Mouse (Mus musculus) liver, adult 2 months (tissue): ENCODE data around the gene Krt73. TPM values are rescaled to one million over a fixed set of nuclear protein-coding genes. Genes with fewer than 3 reads are reported as not detected.
A peak's percentile ranks its signal among the peaks of the same experiment; 100 is the strongest.

ENCODE experiments used
- DNase-seq: peaks from one replicate; pipeline ENCODE4 v3.0.0-alpha.2; 2011; ENCODE audit warnings: low read depth, low spot score; ENCODE audit errors: extremely low read depth
- H3K27ac ChIP-seq: fragments of 200-500 bp; replicated peaks from 2 replicates; pipeline ENCODE4 v1.5.1; 2012; ENCODE audit warnings: low read depth, mild to moderate bottlenecking, control low read depth, inconsistent platforms, low read length; ENCODE audit not compliant: insufficient read depth
- H3K27me3 ChIP-seq: fragments of 200-500 bp; 2 replicates; pipeline ENCODE4 v1.6.1; 2012; ENCODE audit warnings: mild to moderate bottlenecking, moderate library complexity, low read length, inconsistent platforms; ENCODE audit not compliant: control insufficient read depth, insufficient read depth
- H3K36me3 ChIP-seq: fragments of 200-500 bp; 2 replicates; pipeline ENCODE4 v1.6.1; 2012; ENCODE audit warnings: low read length, inconsistent platforms; ENCODE audit not compliant: control insufficient read depth, insufficient read depth
- H3K4me1 ChIP-seq: fragments of 200-500 bp; 2 replicates; pipeline ENCODE4 v1.6.1; 2011; ENCODE audit warnings: low read length; ENCODE audit not compliant: control insufficient read depth, insufficient read depth
- H3K4me3 ChIP-seq: fragments of 200-500 bp; 2 replicates; pipeline ENCODE4 v1.5.1; 2011; ENCODE audit warnings: low read depth, mild to moderate bottlenecking, control low read depth, low read length, moderate library complexity; ENCODE audit not compliant: insufficient read depth
- H3K79me2 ChIP-seq: fragments of 200-500 bp; 2 replicates; pipeline ENCODE4 v1.6.1; 2012; ENCODE audit warnings: inconsistent platforms, mild to moderate bottlenecking, low read length, moderate library complexity; ENCODE audit not compliant: control insufficient read depth, insufficient read depth
- H3K9ac ChIP-seq: fragments of 200-500 bp; 2 replicates; pipeline ENCODE4 v1.6.1; 2012; ENCODE audit warnings: low read depth, mild to moderate bottlenecking, control low read depth, inconsistent platforms, low read length
- CTCF ChIP-seq: fragments of 200-500 bp; IDR thresholded peaks from 2 replicates; pipeline ENCODE4 v1.5.1; 2011; ENCODE audit warnings: low read depth, low read length, control low read depth
- POLR2A ChIP-seq: fragments of 200-500 bp; IDR thresholded peaks from 2 replicates; pipeline ENCODE4 v1.6.1; 2011; ENCODE audit warnings: low read length, control low read depth; ENCODE audit not compliant: insufficient read depth; ENCODE audit errors: extremely low read depth
- WGBS: fragments of 180-500 bp; shearing (Covaris S2); methylation state at CpG from one replicate; pipeline ENCODE4 v1.1.7; 2018; 5-methylcytosine and 5-hydroxymethylcytosine counted together
- polyA plus RNA-seq: library from polyadenylated mRNA; depleted of rRNA; stranded (reverse); fragments of >200 nt; gene quantifications from 2 replicates; pipeline ENCODE4 v1.2.3, GENCODE M21; 2012; rRNA removed
- total RNA-seq: library from RNA; depleted of rRNA; stranded (reverse); fragments of >200 nt; gene quantifications from 2 replicates; pipeline ENCODE4 v1.2.3, GENCODE M21; 2014; rRNA removed

Krt73 gene
- total and polyA plus RNA-seq, 2 experiments, result not detected

- H3K36me3 ChIP-seq, result no peaks in the 10 kb centered on the region
- no peak overlapping the region for H3K27ac ChIP-seq
- no peaks in the 10 kb centered on the region for H3K4me1 ChIP-seq
- peak; percentile 64 for DNase-seq
- 42% methylated on average over 10 of the region's 10 CpGs for WGBS
- H3K27me3 ChIP-seq, result no peaks in the 10 kb centered on the region
- no peak overlapping the region for H3K9ac ChIP-seq
- H3K79me2 ChIP-seq, result no peaks in the 10 kb centered on the region
- H3K4me3 ChIP-seq, result no peak overlapping the region
- TF ChIP-seq CTCF, result no peak
- no peak for TF ChIP-seq POLR2A
These were observed 28.7 kb downstream of the Krt73 start for GRCm38 (mm10) chr15:101773420-101773819.

GRCm38 (mm10) chr15:101772711-101773081, 29.4 kb downstream of the Krt73 start:
- no peaks in the 10 kb centered on the region for H3K27me3 ChIP-seq
- H3K36me3 ChIP-seq, result no peaks in the 10 kb centered on the region
- no peak overlapping the region for H3K9ac ChIP-seq
- no peaks in the 10 kb centered on the region for H3K79me2 ChIP-seq
- H3K4me1 ChIP-seq, result no peaks in the 10 kb centered on the region
- TF ChIP-seq CTCF, result peak; percentile 86
- no peak for TF ChIP-seq POLR2A
- peak; percentile 57 for DNase-seq
- H3K4me3 ChIP-seq, result no peak overlapping the region
- H3K27ac ChIP-seq, result no peak overlapping the region
- 4% methylated on average over 5 of the region's 5 CpGs for WGBS

- Histone ChIP-seq H3K4me1 (no peaks in the 10 kb centered on the region), H3K79me2 (no peaks in the 10 kb centered on the region), H3K9ac (no peak overlapping the region), H3K27me3 (no peaks in the 10 kb centered on the region), H3K36me3 (no peaks in the 10 kb centered on the region), H3K4me3 (no peak overlapping the region), H3K27ac (no peak overlapping the region)
- TF ChIP-seq POLR2A, result no peak
- TF ChIP-seq CTCF, result peak; percentile 30; the same call in 1 of the 2 replicates
- WGBS, result 66% methylated on average over 5 of the region's 5 CpGs
- no peak for DNase-seq
These were observed 30.0 kb downstream of the Krt73 start for GRCm38 (mm10) chr15:101772080-101772710.

GRCm38 (mm10) chr15:101770226-101770625, 31.9 kb downstream of the Krt73 start:
- no peaks in the 10 kb centered on the region for H3K27me3 ChIP-seq
- TF ChIP-seq CTCF (no peak), POLR2A (no peak)
- no peaks in the 10 kb centered on the region for H3K4me1 ChIP-seq
- DNase-seq, result no peak
- no peak overlapping the region for H3K4me3 ChIP-seq
- no peaks in the 10 kb centered on the region for H3K79me2 ChIP-seq
- H3K9ac ChIP-seq, result no peak overlapping the region
- no peaks in the 10 kb centered on the region for H3K36me3 ChIP-seq
- 44% methylated on average over 8 of the region's 8 CpGs for WGBS
- no peak overlapping the region for H3K27ac ChIP-seq

Other genes starting within 250 kb of the Krt73 start
- gene Krt90, start 239.4 kb downstream of the Krt73 start, total RNA-seq, result not detected in 2 replicates
- not detected in 2 replicates for gene Krt90, start 239.4 kb downstream of the Krt73 start, polyA plus RNA-seq
- not detected in 2 replicates for gene Krt75, start 228.4 kb downstream of the Krt73 start, total RNA-seq
- not detected in 2 replicates for gene Krt75, start 228.4 kb downstream of the Krt73 start, polyA plus RNA-seq
- not detected in 2 replicates for gene Gm5414, start 174.2 kb downstream of the Krt73 start, total RNA-seq
- gene Gm5414, start 174.2 kb downstream of the Krt73 start, polyA plus RNA-seq, result not detected in 2 replicates
- not detected in 2 replicates for gene Gm5478, start 155.0 kb downstream of the Krt73 start, total RNA-seq
- not detected in 2 replicates for gene Gm5478, start 155.0 kb downstream of the Krt73 start, polyA plus RNA-seq
- not detected in 2 replicates for gene Krt6b, start 122.1 kb downstream of the Krt73 start, total RNA-seq
- not detected in 2 replicates for gene Krt6b, start 122.1 kb downstream of the Krt73 start, polyA plus RNA-seq
- gene Krt6a, start 108.0 kb downstream of the Krt73 start, total RNA-seq, result not detected in 2 replicates
- gene Krt6a, start 108.0 kb downstream of the Krt73 start, polyA plus RNA-seq, result not detected in 2 replicates
- gene Krt5, start 89.4 kb downstream of the Krt73 start, total RNA-seq, result not detected in 2 replicates
- not detected in 2 replicates for gene Krt5, start 89.4 kb downstream of the Krt73 start, polyA plus RNA-seq
- not detected in 2 replicates for gene Krt71, start 59.2 kb downstream of the Krt73 start, total RNA-seq
- gene Krt71, start 59.2 kb downstream of the Krt73 start, polyA plus RNA-seq, result not detected in 2 replicates
- not detected in 2 replicates for gene Krt72, start 15.9 kb downstream of the Krt73 start, total RNA-seq
- not detected in 2 replicates for gene Krt72, start 15.9 kb downstream of the Krt73 start, polyA plus RNA-seq
- not detected in 2 replicates for gene Krt2, start 15.8 kb upstream of the Krt73 start, total RNA-seq
- not detected in 2 replicates for gene Krt2, start 15.8 kb upstream of the Krt73 start, polyA plus RNA-seq
- gene Krt1, start 48.4 kb upstream of the Krt73 start, total RNA-seq, result not detected in 2 replicates
- not detected in 2 replicates for gene Krt1, start 48.4 kb upstream of the Krt73 start, polyA plus RNA-seq
- gene Krt77, start 67.4 kb upstream of the Krt73 start, total RNA-seq, result not detected in 2 replicates
- not detected in 2 replicates for gene Krt77, start 67.4 kb upstream of the Krt73 start, polyA plus RNA-seq
- gene Krt76, start 90.6 kb upstream of the Krt73 start, total RNA-seq, result not detected in 2 replicates
- gene Krt76, start 90.6 kb upstream of the Krt73 start, polyA plus RNA-seq, result not detected in 2 replicates
- gene Krt4, start 122.4 kb upstream of the Krt73 start, total RNA-seq, result not detected in 2 replicates
- 0.06 TPM in 1 of 2 replicates, not detected in the other for gene Krt4, start 122.4 kb upstream of the Krt73 start, polyA plus RNA-seq
- gene Krt79, start 138.0 kb upstream of the Krt73 start, total RNA-seq, result 0.09 TPM in 1 of 2 replicates, not detected in the other
- 0.04 and 0.10 TPM in 2 replicates for gene Krt79, start 138.0 kb upstream of the Krt73 start, polyA plus RNA-seq
- gene Krt78, start 151.9 kb upstream of the Krt73 start, total RNA-seq, result not detected in 2 replicates
- not detected in 2 replicates for gene Krt78, start 151.9 kb upstream of the Krt73 start, polyA plus RNA-seq
- 240 and 251 TPM in 2 replicates for gene Krt8, start 202.1 kb upstream of the Krt73 start, total RNA-seq
- gene Krt8, start 202.1 kb upstream of the Krt73 start, polyA plus RNA-seq, result 155 and 168 TPM in 2 replicates
- 255 and 258 TPM in 2 replicates for gene Krt18, start 225.8 kb upstream of the Krt73 start, total RNA-seq
- gene Krt18, start 225.8 kb upstream of the Krt73 start, polyA plus RNA-seq, result 110 and 124 TPM in 2 replicates